Mouse (Mus musculus): ENCODE measurements around the gene Ddn.

Ddn gene

GRCm38 (mm10) chr15:98797835-98798492, 11.3 kb downstream of the Ddn start:
- DNase-seq (ENCODE audit: low read depth, low spot score): no peak

- DNase-seq (ENCODE audit: low read depth, low spot score): no peak
Measured at GRCm38 (mm10) chr15:98796803-98797595, 12.3 kb downstream of the Ddn start.

- DNase-seq (ENCODE audit: low read depth, low spot score): no peak
Measured at GRCm38 (mm10) chr15:98793141-98793698, 16.1 kb downstream of the Ddn start.

DNA sequence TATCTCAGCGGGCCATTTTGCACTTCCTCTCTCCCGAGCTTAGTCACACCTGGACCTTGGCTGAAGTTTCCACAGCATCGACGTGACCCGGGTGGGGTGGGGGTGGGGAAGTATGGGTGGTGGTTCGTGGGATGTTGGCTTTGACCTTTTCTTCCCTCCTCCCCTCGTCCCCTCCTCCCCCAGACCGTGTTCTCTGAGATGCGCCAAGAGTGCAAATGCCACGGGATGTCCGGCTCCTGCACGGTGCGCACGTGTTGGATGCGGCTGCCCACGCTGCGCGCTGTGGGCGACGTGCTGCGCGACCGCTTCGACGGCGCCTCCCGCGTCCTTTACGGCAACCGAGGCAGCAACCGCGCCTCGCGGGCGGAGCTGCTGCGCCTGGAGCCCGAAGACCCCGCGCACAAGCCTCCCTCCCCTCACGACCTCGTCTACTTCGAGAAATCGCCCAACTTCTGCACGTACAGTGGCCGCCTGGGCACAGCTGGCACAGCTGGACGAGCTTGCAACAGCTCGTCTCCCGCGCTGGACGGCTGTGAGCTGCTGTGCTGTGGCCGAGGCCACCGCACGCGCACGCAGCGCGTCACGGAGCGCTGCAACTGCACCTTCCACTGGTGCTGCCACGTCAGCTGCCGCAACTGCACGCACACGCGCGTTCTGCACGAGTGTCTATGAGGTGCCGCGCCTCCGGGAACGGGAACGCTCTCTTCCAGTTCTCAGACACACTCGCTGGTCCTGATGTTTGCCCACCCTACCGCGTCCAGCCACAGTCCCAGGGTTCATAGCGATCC, 16.9 kb downstream of the Ddn start:
- peak; percentile 48 for DNase-seq (ENCODE audit: low read depth, low spot score)

GRCm38 (mm10) chr15:98791771-98792170, 17.5 kb downstream of the Ddn start:
- peak; percentile 47 for DNase-seq (ENCODE audit: low read depth, low spot score)

DNA sequence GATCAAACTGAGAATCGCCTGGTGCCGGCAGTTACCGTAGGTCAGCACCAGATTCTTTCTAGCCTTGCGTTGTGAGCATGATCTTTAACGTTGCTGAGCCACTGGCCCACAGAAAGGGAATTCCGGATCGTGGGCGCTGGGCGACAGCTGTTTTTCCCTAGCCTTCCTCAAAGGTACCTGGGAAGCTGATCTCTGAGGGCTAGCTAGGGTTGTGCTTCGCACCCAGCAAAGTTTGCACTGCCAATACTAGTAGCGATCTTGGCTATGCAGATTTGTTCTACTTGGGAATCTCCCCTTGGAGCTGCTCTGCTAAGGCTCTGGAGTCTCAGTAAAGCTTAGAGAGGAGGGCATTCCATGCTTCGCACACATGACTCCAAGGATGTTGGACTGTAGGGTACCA, 18.1 kb downstream of the Ddn start:
- peak; percentile 37 for DNase-seq (ENCODE audit: low read depth, low spot score)

DNA sequence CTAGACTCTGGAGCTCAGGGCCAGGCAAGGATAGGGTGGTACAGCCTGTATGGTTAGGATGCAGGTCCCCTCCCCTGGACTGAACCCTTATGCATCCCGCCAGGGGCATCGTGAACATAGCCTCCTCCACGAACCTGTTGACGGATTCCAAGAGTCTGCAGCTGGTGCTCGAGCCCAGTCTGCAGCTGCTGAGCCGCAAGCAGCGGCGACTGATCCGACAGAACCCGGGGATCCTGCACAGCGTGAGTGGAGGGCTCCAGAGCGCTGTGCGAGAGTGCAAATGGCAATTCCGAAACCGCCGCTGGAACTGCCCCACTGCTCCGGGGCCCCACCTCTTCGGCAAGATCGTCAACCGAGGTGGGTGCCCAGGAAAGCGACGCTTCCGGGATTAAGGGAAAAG, 18.5 kb downstream of the Ddn start:
- DNase-seq (ENCODE audit: low read depth, low spot score): peak; percentile 48

GRCm38 (mm10) chr15:98789661-98790535, 19.4 kb downstream of the Ddn start, which contains the start of gene Wnt1:
Gene Wnt1 (plus strand): TSS chr15:98789857.
- DNase-seq (ENCODE audit: low read depth, low spot score): peak; percentile 72

DNA sequence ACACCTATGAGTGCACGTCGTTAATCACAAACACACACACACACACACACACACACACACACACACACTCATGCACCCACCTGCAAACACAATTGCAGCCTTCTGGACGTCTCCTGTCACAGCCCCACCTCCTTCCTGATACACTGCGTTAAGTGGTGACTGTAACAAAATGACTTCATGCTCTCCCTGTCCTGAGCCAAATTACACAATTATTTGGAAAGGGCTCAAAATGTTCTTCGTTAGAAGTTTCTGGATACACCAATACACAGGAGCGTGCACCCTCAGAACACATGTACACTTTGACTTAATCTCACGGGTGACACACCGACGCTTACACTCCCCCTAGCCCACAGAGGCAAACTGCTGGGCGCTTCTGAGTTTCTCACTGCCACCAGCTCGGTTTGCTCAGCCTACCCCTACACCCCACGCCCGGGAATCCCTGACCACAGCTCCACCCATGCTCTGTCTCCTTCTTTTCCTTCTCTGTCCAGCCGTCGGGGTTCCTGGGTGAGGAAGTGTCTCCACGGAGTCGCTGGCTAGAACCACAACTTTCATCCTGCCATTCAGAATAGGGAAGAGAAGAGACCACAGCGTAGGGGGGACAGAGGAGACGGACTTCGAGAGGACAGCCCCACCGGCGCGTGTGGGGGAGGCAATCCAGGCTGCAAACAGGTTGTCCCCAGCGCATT, 20.2 kb downstream of the Ddn start:
- DNase-seq (ENCODE audit: low read depth, low spot score): no peak

DNA sequence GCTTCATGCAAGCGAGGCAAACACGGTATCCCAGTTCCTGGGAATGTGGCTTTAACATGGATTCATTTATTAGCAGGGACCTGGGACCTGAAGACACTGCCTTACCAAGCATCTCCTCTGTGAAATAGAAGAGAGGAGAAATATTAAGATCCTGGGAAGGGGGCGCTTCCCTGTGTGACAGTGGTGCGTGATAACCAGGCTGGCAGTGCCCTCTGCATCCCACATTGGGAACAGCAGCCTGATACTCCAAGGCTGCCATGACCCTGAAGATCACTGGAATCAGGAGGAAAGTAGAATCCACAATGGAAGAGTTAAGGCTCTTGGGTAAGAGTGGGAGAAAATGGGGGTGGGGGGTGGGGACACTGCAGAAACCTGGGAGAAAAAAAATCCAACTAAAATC, 21.4 kb downstream of the Ddn start:
- DNase-seq (ENCODE audit: low read depth, low spot score): peak; percentile 49

- DNase-seq (ENCODE audit: low read depth, low spot score): peak; percentile 88
Measured at GRCm38 (mm10) chr15:98785744-98786143, 23.5 kb downstream of the Ddn start.

- DNase-seq (ENCODE audit: low read depth, low spot score): no peak
Measured at GRCm38 (mm10) chr15:98781166-98781565, 28.1 kb downstream of the Ddn start.

- peak; percentile 58 for DNase-seq (ENCODE audit: low read depth, low spot score)
Measured at GRCm38 (mm10) chr15:98780573-98780972, 28.7 kb downstream of the Ddn start.

GRCm38 (mm10) chr15:98780075-98780474, 29.2 kb downstream of the Ddn start:
- DNase-seq (ENCODE audit: low read depth, low spot score): no peak

GRCm38 (mm10) chr15:98778806-98779205, 30.5 kb downstream of the Ddn start:
- no peak for DNase-seq (ENCODE audit: low read depth, low spot score)

DNA sequence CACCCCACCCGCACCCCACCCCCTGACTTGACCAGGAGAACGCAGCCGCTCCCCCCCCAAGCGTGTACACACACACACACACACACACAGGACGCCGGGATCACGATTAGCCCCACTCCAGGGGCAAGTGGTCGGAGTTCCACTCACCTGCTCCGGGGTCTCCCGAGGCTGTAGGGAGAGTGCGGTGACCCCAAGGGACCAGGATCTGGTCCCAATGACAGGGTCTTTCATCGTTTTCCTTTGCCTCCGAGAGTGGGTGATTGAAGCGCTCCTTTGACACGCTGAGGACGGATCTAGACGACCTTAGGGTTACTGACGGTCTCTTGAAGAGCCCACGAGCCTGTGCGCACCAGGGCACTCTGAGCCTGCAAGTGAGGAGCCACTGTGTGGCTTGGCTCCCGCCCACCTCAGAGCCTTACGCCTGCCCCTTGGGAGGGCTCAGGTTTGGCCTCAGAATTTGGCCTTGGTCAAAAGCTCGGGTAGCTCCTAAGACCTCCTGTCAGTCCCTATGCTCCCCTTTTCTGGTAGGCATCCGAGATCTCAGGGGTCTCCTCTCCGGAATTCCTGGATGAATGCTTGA, 31.0 kb downstream of the Ddn start:
- peak; percentile 68 for DNase-seq (ENCODE audit: low read depth, low spot score)

- DNase-seq (ENCODE audit: low read depth, low spot score): peak; percentile 60
Measured at GRCm38 (mm10) chr15:98777762-98778161, 31.5 kb downstream of the Ddn start, which contains the start of gene Wnt10b. Gene Wnt10b (minus strand): TSS chr15:98778150.

GRCm38 (mm10) chr15:98777005-98777616, 32.2 kb downstream of the Ddn start:
- peak; percentile 18 for DNase-seq (ENCODE audit: low read depth, low spot score)

- peak; percentile 67 for DNase-seq (ENCODE audit: low read depth, low spot score)
Measured at GRCm38 (mm10) chr15:98776280-98777004, 32.8 kb downstream of the Ddn start.
